Mouse (Mus musculus): Measurements from ENCODE around the gene Gpr153.

DNA sequence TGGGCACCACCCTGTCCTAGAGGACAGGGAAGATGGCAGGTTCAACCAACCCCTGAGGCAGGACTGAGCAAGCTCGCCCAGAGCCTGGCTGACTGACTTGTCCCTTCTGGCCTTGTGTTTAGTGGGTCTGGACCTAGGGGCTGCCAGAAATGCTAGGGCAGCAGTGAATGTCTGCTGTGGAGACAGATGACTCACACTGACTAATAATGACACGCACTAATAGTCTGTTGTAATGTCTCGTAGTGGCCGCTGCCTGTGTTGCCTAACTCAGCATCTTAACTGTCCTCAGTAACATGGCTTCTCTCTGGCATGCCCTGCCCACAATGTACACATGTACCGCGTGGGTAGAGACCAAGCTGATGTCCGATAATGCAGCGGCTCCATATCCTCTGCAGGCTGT lies 13.6 kb upstream of the Gpr153 start:
- TF ChIP-seq CTCF (IDR thresholded peaks at IDR 0.05; ENCODE audit: insufficient read depth, low read depth, low read length) = no peak
- no peak for TF ChIP-seq POLR2A (IDR thresholded peaks at IDR 0.05; ENCODE audit: insufficient read depth, low read depth, low read length)

All from olfactory bulb, adult 2 months (tissue).